Mouse (Mus musculus): ENCODE data around the gene Npat.

Gene Npat

DNA sequence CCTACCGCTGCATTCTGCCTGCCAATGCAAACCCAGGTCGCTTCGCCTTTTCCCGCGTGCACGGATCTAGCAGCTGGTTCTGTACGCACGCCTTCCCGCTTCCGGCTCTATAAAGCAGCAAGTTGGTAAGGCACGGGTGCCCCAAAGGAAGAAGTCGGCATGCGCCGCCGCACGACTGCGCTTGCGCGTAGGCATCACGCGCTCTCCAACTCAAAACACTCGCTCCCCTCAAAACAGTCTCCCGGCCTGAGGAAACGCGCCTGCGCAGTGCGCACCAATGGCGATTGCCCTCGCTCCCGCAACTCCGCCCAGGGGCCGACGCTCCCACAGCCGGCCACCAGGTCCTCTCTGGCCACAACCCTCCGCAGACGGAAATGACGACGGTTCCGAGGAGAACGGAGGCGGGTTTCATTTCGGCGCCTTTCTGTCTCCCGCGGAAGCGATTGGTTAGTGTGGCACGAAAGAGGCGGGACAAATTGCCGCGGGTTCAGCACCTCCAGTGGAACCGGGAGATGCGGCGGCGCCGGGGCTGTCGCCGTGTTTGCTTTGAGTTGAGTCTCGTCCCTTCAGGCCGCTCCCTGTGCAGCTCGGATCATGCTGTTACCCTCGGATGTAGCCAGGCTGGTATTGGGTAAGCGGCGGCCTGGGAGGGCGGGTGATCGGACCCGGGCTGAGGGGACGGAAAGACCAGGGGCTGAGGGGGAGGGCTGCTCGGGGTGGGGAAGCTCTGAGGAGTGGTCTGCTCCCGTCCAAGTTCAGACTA, at the start of gene Npat, which contains the start of gene Atm:
Npat (plus strand) TSS at position 490 of the 763 bp plus-strand sequence.
Atm (minus strand) TSS at position 183 of the 763 bp plus-strand sequence.
- under 1% methylated on average over 69 of the region's 69 CpGs for WGBS

DNA sequence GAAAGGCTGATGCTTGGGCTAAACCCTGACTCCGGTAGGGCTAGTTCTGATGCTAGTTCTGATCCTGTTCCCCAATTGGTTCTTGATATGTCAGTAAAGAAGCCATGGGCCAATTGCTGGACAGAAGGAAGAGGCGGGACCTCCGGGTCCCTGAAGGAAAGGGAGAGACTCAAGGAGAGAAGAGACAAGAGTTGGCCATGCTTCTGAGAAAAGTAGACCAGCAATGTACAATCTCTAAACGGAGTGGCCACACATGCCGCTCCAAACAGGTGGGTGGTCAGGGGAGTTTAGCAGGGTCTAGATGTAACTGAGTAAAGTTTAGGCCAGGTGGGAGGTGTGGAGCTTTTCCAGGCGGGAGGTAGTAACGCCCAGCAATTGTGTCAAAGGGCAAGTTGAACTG, 28.8 kb upstream of the Npat start:
- WGBS, result 88% methylated on average over 7 of the region's 7 CpGs

GRCm38 (mm10) chr9:53517373-53518009, 19.4 kb upstream of the Npat start:
- 83% methylated on average over 9 of the region's 9 CpGs for WGBS

DNA sequence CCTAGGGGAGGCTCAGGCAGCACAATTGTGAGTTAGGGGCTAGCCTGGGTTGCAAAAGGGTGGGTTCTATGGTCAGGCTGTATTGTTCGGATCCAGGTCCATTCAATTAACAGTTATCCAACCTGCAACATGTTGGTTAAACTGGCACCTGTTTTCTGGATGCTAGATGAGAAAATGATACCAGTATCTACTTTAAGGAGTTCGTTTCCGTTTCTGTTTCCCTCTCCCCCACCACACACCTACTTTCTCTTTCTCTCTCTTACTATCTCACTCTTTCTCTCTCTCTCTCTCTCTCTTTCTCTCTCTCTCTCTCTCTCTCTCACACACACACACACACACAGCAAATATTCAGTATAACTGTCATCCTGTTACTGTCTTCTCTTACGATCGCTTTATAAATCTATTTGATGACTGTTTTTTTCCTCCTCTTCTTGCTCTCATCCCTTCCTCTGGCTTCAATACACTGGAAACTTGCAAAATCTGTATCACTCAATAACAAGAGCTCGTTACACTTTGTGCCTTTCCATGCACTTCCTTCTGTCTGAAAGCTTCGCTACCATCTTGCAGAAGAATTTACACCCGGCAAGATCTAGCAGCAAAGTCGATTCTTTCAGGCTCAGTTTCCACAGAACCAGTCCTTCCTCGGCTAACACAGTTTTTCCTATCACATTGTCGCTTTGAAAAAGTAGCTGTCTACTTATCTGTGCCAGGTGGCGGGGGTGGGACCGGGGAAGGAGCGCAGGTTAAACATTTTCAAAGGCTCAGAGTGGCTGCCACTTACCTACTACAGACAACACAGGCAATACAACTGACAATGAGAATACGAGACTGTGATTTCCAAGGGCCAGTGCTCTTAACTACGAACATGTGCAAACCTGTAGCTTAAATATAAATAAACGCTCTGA, 1.2 kb upstream of the Npat start:
- 13% methylated on average over 17 of the region's 17 CpGs for WGBS

DNA sequence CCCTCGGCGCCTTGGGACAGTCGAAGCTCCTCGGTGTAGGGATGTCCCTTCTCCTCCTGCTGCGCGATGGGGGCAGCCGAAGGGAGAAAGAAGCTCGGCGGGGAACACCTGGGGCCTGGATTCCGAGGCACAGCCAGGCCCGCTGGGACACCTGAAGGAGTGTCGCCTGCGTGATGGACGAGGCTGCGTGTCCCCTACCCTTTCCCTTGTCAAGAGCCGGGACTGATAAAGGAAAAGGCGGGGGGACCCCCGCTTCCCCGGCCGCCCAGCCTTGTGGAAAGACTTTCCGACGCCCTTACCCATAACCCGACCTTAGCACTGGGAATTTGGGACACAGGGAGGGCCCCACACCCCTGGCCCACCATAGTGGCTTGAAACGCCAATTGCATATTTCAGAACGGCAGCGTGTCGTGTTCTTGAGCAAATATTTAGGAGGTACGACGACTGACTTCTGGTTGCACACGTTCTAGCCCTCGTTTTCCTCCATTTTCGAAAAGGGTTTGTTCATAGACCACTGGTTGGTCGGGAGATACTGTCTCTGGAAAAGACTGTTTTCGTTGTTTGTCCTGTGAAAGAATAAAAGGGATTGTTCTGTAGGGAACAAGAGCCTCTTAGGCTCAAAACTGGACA, 604 bp downstream of the Npat start:
- WGBS, result under 1% methylated on average over 34 of the region's 34 CpGs

GRCm38 (mm10) chr9:53570662-53571061, 33.8 kb downstream of the Npat start:
- 61% methylated on average over 6 of the region's 6 CpGs for WGBS

DNA sequence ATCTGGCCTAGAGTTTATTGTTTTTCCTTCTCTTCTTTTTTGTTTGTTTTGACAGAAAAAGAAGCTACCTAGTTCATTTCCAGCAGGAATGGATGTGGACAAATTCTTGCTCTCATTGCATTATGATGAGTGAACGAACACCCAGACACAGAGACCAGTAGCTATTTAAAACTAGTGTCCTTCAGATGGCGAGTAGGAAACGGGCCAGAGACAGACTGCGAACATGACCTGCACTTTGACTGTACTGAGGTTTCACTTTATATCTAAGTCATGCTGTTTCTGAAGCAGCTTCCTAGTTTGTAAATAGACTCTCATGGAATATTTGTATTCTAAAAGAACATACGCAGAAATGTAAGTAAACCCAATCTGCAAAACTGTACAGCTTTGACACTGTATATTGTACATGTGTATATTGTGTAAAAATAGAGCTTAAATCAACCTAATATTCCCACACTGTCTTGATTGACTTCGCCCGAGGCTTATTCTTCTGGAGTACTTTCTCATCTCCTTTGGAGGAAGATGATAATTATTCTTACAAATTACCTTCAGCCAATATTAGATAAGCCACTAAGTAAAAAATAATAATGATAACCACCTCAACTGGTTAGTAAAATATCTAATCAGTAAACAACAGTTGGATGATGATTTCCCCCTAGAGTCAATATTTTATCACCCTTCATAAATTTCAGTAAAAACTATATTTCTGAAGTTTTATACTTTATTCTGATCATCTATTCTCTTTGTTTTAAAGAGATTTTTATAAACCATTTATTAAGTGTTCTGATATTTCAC, 35.9 kb downstream of the Npat start:
- 85% methylated on average over 7 of the region's 7 CpGs for WGBS

- WGBS, result 84% methylated on average over 5 of the region's 5 CpGs
Measured at GRCm38 (mm10) chr9:53575721-53576120, 38.9 kb downstream of the Npat start.

- WGBS, result 70% methylated on average over 4 of the region's 4 CpGs
Measured at GRCm38 (mm10) chr9:53581870-53582269, 45.0 kb downstream of the Npat start.

DNA sequence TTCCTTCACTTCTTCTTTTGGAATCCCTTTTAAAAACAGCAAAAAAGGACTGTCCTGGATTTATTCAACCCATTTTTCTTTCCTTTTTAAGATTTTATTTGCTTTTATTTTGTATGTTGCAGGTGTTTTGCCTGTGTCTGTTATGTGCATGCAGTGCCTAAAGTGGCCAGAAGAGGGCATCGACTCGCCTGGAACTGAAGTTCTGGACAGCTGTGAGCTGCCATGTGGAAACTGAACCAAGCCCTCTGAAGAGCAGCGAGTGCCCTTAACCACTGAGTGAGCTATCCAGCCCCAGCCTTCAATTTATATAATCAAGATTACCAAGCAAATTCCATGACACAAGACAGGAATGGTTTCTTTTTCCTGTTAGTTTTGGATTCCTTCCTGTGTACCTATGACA, 57.9 kb downstream of the Npat start:
- WGBS, result 4% methylated on average over 3 of the region's 3 CpGs

- 91% methylated on average over 4 of the region's 4 CpGs for WGBS
Measured at GRCm38 (mm10) chr9:53596971-53597600, 60.2 kb downstream of the Npat start.

- WGBS, result 87% methylated on average over 6 of the region's 6 CpGs
Measured at GRCm38 (mm10) chr9:53598631-53599030, 61.8 kb downstream of the Npat start.

GRCm38 (mm10) chr9:53601541-53601940, 64.7 kb downstream of the Npat start:
- WGBS, result 74% methylated on average over 2 of the region's 2 CpGs

DNA sequence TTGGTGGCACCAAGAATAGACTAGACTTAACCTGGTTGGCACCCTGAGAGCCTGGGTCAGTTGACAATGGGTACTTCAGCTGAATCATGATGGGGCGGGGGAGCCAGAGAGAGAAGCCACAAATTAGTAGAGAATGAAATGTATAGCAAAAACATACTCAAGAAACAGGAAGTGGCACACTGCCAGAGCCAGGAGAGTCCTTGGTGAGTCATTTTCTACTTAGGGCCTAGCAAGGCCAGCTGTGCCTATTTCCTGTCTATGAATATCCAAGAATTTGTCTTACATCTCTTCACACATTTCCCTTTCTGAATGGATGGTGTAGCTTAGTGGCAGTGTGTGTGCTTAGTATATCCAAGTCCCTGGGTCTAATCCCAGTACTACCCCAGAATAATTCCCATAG, 66.5 kb downstream of the Npat start:
- 71% methylated on average over 1 of the region's 1 CpGs for WGBS

DNA sequence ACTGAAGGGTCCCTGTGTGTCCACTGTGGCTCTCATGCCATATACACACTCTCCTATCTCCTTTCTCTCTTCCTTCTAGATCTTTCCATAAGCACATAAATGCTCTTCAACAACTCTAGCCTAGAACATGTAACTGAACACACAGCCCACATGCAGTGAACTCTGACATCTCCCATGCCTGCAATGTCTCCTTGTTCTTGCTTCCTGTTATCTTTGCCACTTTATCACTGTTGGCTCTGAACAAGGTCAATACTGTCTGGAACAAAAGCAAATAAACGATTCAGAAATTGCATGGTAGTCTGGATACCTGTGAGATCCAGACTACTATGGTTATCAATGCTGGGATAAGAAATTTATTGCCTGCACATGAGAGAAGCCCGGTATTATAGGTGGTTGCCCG, 67.0 kb downstream of the Npat start:
- WGBS, result 81% methylated on average over 3 of the region's 3 CpGs

DNA sequence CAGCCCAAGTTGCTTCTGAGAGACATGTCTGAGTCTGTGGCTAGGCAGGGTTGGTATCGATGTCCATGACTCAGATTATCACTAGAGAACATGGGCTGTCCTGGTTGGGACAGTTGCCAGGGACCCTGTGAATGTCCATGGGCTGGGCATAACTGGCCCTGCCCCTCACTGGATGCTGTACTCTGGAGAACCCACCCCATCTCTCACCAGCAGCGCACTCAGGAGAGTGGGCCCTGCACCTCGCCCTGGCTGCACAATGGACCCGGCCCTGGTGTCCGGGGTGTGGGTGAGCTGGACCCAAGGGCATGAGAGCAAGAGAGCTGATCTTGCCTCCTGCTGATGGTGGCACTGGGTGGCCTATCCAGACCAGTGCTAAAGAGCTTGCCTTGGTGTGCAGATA, 68.1 kb downstream of the Npat start:
- WGBS, result 94% methylated on average over 5 of the region's 5 CpGs

- WGBS, result 96% methylated on average over 3 of the region's 3 CpGs
Measured at GRCm38 (mm10) chr9:53607192-53607591, 70.3 kb downstream of the Npat start.

DNA sequence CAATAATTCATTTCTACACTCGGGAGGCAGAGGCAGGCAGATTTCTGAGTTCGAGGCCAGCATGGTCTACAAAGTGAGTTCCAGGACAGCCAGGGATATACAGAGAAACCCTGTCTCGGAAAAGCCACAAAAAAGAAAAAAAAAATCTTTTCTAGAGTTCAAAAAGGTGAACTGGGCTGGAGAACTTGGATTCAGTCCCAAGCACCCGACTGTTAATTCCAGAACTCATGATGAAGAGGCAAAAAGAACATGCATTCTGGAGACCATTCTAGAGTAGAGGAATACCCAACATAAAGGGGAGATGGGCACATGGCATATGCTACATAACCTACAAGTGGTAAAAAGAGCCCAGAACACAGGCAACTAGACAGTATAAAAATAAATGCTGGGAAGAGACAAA, 71.0 kb downstream of the Npat start:
- WGBS, result 89% methylated on average over 4 of the region's 4 CpGs

DNA sequence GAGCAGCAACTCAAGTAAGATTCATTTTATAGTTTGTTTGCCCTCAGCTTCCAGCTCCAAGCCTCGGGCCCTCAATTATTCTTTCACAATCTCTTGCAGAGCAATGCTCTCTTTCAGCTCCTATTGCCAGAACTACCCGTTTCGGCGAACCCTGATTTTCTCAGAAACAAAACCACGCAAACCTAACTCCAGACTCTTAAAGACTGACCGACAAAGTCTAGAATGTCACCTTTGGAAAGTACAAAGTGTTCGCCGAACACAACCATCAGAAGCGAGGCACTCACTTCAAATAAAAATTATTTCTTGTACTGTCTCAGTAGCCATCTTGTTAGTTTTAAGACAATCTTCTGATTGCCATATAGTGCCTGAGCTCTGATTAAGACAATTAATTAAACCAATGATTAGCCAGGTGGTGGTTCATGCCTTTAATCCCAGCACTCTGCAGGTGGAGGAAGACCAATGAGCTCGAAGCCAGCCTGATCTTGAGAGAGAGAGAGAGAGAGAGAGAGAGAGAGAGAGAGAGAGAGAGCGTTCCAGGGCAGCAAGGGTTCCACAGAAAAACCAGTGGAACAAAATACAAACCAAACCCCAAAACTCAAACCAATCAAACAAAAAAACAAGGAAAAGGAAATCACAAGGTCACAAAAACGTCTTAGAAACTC, 72.6 kb downstream of the Npat start:
- WGBS, result 32% methylated on average over 12 of the region's 12 CpGs
